30 mouse cellular contexts compared by ENCODE assay signal in genomic region chr2:89414557-89414956, GRCm38 (mm10). TPM values are rescaled to one million over a fixed set of nuclear protein-coding genes. Genes with fewer than 3 reads are reported as not detected.
"Had no signal": no experiment of that assay in that cellular context is flagged by ENCODE, and none has a peak within 500 bp of the region (broad histone marks: within the 10 kb centered on the region; RNA-seq: fewer than 3 reads in every experiment).

No protein-coding gene starts in this region.

- H3K4me3 ChIP-seq: heart, adult 2 months; heart, embryonic 13.5 days; heart, embryonic 15.5 days; hindbrain, embryonic 13.5 days; hindbrain, embryonic 15.5 days; layer of hippocampus, adult 2 months; limb, embryonic 13.5 days; limb, embryonic 15.5 days; liver, embryonic 12.5 days had no signal

- DNase-seq: forebrain, postnatal 0 days; gastrocnemius, postnatal 14 days; gastrocnemius, postnatal 36 days; heart, adult 11 months; heart, adult 2 months; heart, postnatal 14 days; heart, postnatal 36 days; kidney, adult 8-10 months; kidney, postnatal 14 days; kidney, postnatal 36 days; left cerebral cortex, postnatal 4 days had no signal

- H3K36me3 ChIP-seq: heart, embryonic 13.5 days; heart, embryonic 15.5 days; hindbrain, embryonic 13.5 days; hindbrain, embryonic 15.5 days; limb, embryonic 13.5 days; limb, embryonic 15.5 days; liver, embryonic 12.5 days had no signal

- H3K9ac ChIP-seq: forebrain, postnatal 0 days; heart, embryonic 13.5 days; heart, embryonic 15.5 days; hindbrain, embryonic 13.5 days; hindbrain, embryonic 15.5 days; limb, embryonic 13.5 days; limb, embryonic 15.5 days; liver, embryonic 12.5 days; liver, embryonic 14.5 days had no signal

- H3K27me3 ChIP-seq: heart, embryonic 13.5 days; heart, embryonic 15.5 days; hindbrain, embryonic 13.5 days; hindbrain, embryonic 15.5 days; limb, embryonic 13.5 days; limb, embryonic 15.5 days; liver, embryonic 12.5 days had no signal

- H3K27ac ChIP-seq: heart, adult 2 months; heart, embryonic 13.5 days; heart, embryonic 15.5 days; hindbrain, embryonic 13.5 days; hindbrain, embryonic 15.5 days; hindbrain, postnatal 0 days; kidney, postnatal 0 days; layer of hippocampus, adult 2 months; limb, embryonic 13.5 days; limb, embryonic 15.5 days; liver, embryonic 12.5 days; liver, embryonic 14.5 days had no signal

- H3K4me1 ChIP-seq: heart, embryonic 13.5 days; heart, embryonic 15.5 days; hindbrain, embryonic 13.5 days; hindbrain, embryonic 15.5 days; limb, embryonic 13.5 days; limb, embryonic 15.5 days; liver, embryonic 12.5 days had no signal

- H3K4me2 ChIP-seq: heart, embryonic 11.5 days; heart, embryonic 13.5 days; heart, embryonic 15.5 days; hindbrain, embryonic 13.5 days; hindbrain, embryonic 15.5 days; limb, embryonic 13.5 days; limb, embryonic 15.5 days; liver, embryonic 12.5 days had no signal

- ATAC-seq: forebrain, postnatal 0 days; hindbrain, postnatal 0 days; liver, embryonic 12.5 days had no signal

- H3K9me3 ChIP-seq: heart, embryonic 13.5 days; heart, embryonic 15.5 days; hindbrain, embryonic 13.5 days; hindbrain, embryonic 15.5 days; limb, embryonic 13.5 days; limb, embryonic 15.5 days; liver, embryonic 12.5 days had no signal

RNA-seq across cellular contexts. Expression of gene Olfr1238, which starts 5.1 kb away (rescaled TPM):
- polyA plus RNA-seq: forebrain, postnatal 0 days; gonadal fat pad, adult 2 months; heart, adult 2 months; heart, embryonic 11.5 days; heart, embryonic 13.5 days; heart, embryonic 15.5 days; heart, postnatal 0 days; hindbrain, embryonic 11.5 days; hindbrain, embryonic 13.5 days; hindbrain, embryonic 15.5 days; hindbrain, postnatal 0 days; intestine, embryonic 14.5 days; kidney, postnatal 0 days; limb, embryonic 11.5 days; limb, embryonic 13.5 days; limb, embryonic 15.5 days; liver, adult 2 months; liver, embryonic 12.5 days; liver, embryonic 14.5 days; liver, embryonic 16.5 days had no signal

RNA-seq across cellular contexts. Expression of gene Olfr1239, which starts 5.7 kb away (rescaled TPM):
- polyA plus RNA-seq: forebrain, postnatal 0 days; gonadal fat pad, adult 2 months; heart, adult 2 months; heart, embryonic 11.5 days; heart, embryonic 13.5 days; heart, embryonic 15.5 days; heart, postnatal 0 days; hindbrain, embryonic 11.5 days; hindbrain, embryonic 13.5 days; hindbrain, embryonic 15.5 days; hindbrain, postnatal 0 days; intestine, embryonic 14.5 days; kidney, postnatal 0 days; limb, embryonic 11.5 days; limb, embryonic 13.5 days; limb, embryonic 15.5 days; liver, adult 2 months; liver, embryonic 12.5 days; liver, embryonic 14.5 days; liver, embryonic 16.5 days had no signal

RNA-seq across cellular contexts. Expression of gene Olfr1240, which starts 28.2 kb away (rescaled TPM):
- polyA plus RNA-seq: forebrain, postnatal 0 days; gonadal fat pad, adult 2 months; heart, adult 2 months; heart, embryonic 11.5 days; heart, embryonic 13.5 days; heart, embryonic 15.5 days; heart, postnatal 0 days; hindbrain, embryonic 11.5 days; hindbrain, embryonic 13.5 days; hindbrain, embryonic 15.5 days; hindbrain, postnatal 0 days; intestine, embryonic 14.5 days; kidney, postnatal 0 days; limb, embryonic 11.5 days; limb, embryonic 13.5 days; limb, embryonic 15.5 days; liver, adult 2 months; liver, embryonic 12.5 days; liver, embryonic 14.5 days; liver, embryonic 16.5 days had no signal

RNA-seq across cellular contexts. Expression of gene Olfr1234, which starts 49.9 kb away (rescaled TPM):
- polyA plus RNA-seq: forebrain, postnatal 0 days; gonadal fat pad, adult 2 months; heart, adult 2 months; heart, embryonic 11.5 days; heart, embryonic 13.5 days; heart, embryonic 15.5 days; heart, postnatal 0 days; hindbrain, embryonic 11.5 days; hindbrain, embryonic 13.5 days; hindbrain, embryonic 15.5 days; hindbrain, postnatal 0 days; intestine, embryonic 14.5 days; kidney, postnatal 0 days; limb, embryonic 11.5 days; limb, embryonic 13.5 days; limb, embryonic 15.5 days; liver, adult 2 months; liver, embryonic 12.5 days; liver, embryonic 14.5 days; liver, embryonic 16.5 days had no signal
